Mouse (Mus musculus) forebrain, embryonic 13.5 days (tissue): ENCODE data around the gene Sipa1l1. TPM values are rescaled to one million over a fixed set of nuclear protein-coding genes. Genes with fewer than 3 reads are reported as not detected.

Source experiments
- ATAC-seq: fragments of 200-750 bp; cut with Nextera tagmentation; 2 replicates; pipeline ENCODE4 v1.8.0; 2017
- H3K27ac ChIP-seq: fragments of 300-500 bp; sonication (generic); 2 replicates; pipeline ENCODE4 v1.5.1; 2015; ENCODE audit warnings: inconsistent platforms, mild to moderate bottlenecking, moderate library complexity
- H3K27me3 ChIP-seq: fragments of 300-500 bp; sonication (generic); 2 replicates; pipeline ENCODE4 v1.6.1; 2015; ENCODE audit warnings: mild to moderate bottlenecking, inconsistent platforms
- H3K36me3 ChIP-seq: fragments of 300-500 bp; sonication (generic); 2 replicates; pipeline ENCODE4 v1.6.1; 2015; ENCODE audit warnings: mild to moderate bottlenecking, inconsistent platforms; ENCODE audit not compliant: poor library complexity, severe bottlenecking
- H3K4me1 ChIP-seq: fragments of 300-500 bp; sonication (generic); 2 replicates; pipeline ENCODE4 v1.6.1; 2015; ENCODE audit warnings: inconsistent platforms
- H3K4me2 ChIP-seq: fragments of 300-500 bp; sonication (generic); 2 replicates; pipeline ENCODE4 v1.6.1; 2015; ENCODE audit warnings: inconsistent platforms, mild to moderate bottlenecking, moderate library complexity
- H3K4me3 ChIP-seq: fragments of 300-500 bp; sonication (generic); 2 replicates; pipeline ENCODE4 v1.5.1; 2015; ENCODE audit warnings: mild to moderate bottlenecking, inconsistent platforms
- H3K9ac ChIP-seq: fragments of 300-500 bp; sonication (generic); 2 replicates; pipeline ENCODE4 v1.6.1; 2015; ENCODE audit warnings: mild to moderate bottlenecking, inconsistent platforms
- H3K9me3 ChIP-seq: fragments of 300-500 bp; sonication (generic); replicated peaks from 2 replicates; pipeline ENCODE4 v1.6.1; 2016; ENCODE audit warnings: inconsistent platforms
- WGBS: fragments of 180-500 bp; shearing (Covaris S2); methylation state at CpG from one replicate; pipeline ENCODE4 v1.1.7; 2015; 5-methylcytosine and 5-hydroxymethylcytosine counted together
- polyA plus RNA-seq: library from polyadenylated mRNA; unstranded; fragments of >200 nt; fragmentation: Nextera tagmentation; extraction: Ambion mirVana; gene quantifications from 2 replicates; pipeline ENCODE4 v1.2.1, GENCODE M21; 2015

Sipa1l1 gene
- polyA plus RNA-seq, 1 experiment from 2014 or later: 19.3 TPM

DNA sequence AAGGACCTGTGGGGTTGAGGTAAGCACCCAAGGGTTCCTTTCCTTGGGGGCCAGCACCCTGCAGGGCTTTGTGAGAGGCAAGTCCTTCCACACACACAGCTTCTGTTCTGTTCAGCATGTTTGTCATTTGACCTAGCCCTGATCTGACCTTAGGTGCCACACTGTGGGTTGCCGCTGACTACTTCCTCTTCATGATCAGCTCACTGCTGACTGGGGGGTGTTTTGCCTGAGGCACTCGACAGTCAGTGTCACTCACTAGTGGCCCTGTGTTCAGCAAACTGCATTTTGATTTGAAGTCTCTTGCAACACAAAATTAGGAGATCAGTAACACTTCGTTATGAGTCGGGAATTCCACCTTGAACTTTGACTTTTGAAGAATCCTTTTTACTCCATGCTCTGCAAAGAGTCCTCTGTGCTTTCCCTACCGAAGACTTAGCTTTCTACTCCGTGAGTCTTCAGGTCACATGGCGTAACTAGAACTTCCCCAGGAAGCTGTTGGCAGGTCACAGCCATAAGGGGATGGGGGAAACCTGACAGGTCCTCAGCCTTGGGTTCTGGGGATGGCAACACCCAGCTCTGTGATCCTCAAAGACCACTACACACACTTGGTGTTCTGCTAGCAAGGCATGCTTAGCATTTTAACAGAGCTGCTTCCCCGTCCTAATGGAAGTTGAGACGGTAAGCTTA, 279.2 kb downstream of the Sipa1l1 start:
- no peak for ATAC-seq
- Histone ChIP-seq H3K9me3 (no peaks in the 10 kb centered on the region), H3K36me3 (peaks cover 38% of the 10 kb centered on the region), H3K27me3 (no peaks in the 10 kb centered on the region), H3K4me2 (no peak overlapping the region), H3K27ac (no peak overlapping the region), H3K9ac (no peak overlapping the region), H3K4me1 (no peaks in the 10 kb centered on the region), H3K4me3 (no peak overlapping the region)
- 92% methylated on average over 9 of the region's 9 CpGs for WGBS

- Histone ChIP-seq H3K27ac (no peak overlapping the region), H3K9me3 (no peaks in the 10 kb centered on the region), H3K4me1 (no peaks in the 10 kb centered on the region), H3K9ac (no peak overlapping the region), H3K4me2 (no peak overlapping the region), H3K4me3 (no peak overlapping the region), H3K27me3 (no peaks in the 10 kb centered on the region), H3K36me3 (peaks cover 22% of the 10 kb centered on the region)
- 90% methylated on average over 2 of the region's 2 CpGs for WGBS
- ATAC-seq: no peak
Measured at GRCm38 (mm10) chr12:82452428-82452827, 283.3 kb downstream of the Sipa1l1 start.

GRCm38 (mm10) chr12:82454415-82454814, 285.3 kb downstream of the Sipa1l1 start:
- Histone ChIP-seq H3K4me2 (no peak overlapping the region), H3K27ac (no peak overlapping the region)
- WGBS: 89% methylated on average over 6 of the region's 6 CpGs

DNA sequence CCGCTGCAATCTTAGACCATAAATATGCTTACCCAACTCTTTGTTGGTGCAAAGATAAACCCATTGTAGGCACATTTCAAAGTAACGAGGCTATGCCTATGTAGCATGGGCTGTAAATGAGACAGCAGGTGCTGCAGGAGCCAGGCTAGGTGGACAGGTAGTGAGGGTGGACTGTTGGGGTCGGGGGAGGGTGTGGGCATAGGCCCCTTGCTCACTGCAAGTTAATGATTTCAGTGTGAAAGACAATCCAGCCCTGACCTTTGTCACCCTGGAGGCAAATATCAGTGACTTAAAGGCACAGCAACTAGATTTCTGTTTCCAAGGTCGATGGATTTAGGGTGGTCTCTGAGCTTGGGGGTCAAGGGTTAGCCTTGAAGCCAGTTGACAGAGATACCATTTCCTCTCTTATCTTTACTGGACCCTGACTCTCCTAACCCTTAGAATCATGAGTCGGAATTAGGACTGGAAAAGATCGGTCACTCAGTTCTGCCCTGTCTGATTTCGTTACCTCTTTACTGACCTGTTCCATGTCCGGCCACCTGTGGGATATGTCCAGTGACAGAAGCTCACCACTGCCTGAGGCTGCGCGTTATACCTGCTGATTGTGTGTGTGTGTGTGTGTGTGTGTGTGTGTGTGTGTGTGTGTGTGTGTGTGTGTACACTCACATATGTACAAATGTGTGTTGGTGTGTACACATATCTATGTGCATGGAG, 286.7 kb downstream of the Sipa1l1 start:
- ATAC-seq: no peak
- H3K27ac ChIP-seq: no peak overlapping the region

More at GRCm38 (mm10) chr12:82454415-82454814, 285.3 kb downstream of the Sipa1l1 start:
- Histone ChIP-seq H3K36me3 (peaks cover 4% of the 10 kb centered on the region; the same call in 1 of the 2 replicates), H3K9me3 (no peaks in the 10 kb centered on the region), H3K27me3 (no peaks in the 10 kb centered on the region), H3K4me1 (no peaks in the 10 kb centered on the region), H3K4me3 (no peak overlapping the region), H3K9ac (no peak overlapping the region)
- no peak for ATAC-seq

GRCm38 (mm10) chr12:82456414-82456805, 287.3 kb downstream of the Sipa1l1 start:
- no peak for ATAC-seq
- 50% methylated on average over 1 of the region's 1 CpGs for WGBS

More for the DNA sequence above, 286.7 kb downstream of the Sipa1l1 start:
- no peaks in the 10 kb centered on the region for H3K27me3 ChIP-seq
- H3K4me3 ChIP-seq: no peak overlapping the region
- H3K4me2 ChIP-seq: no peak overlapping the region
- no peaks in the 10 kb centered on the region for H3K4me1 ChIP-seq
- no peaks in the 10 kb centered on the region for H3K9me3 ChIP-seq
- peaks cover 4% of the 10 kb centered on the region; the same call in 1 of the 2 replicates for H3K36me3 ChIP-seq
- WGBS: 86% methylated on average over 10 of the region's 10 CpGs
- H3K9ac ChIP-seq: no peak overlapping the region

GRCm38 (mm10) chr12:82457609-82458008, 288.5 kb downstream of the Sipa1l1 start:
- ATAC-seq: no peak
- Histone ChIP-seq H3K4me2 (no peak overlapping the region), H3K27ac (no peak overlapping the region), H3K36me3 (peaks cover 4% of the 10 kb centered on the region; the same call in 1 of the 2 replicates), H3K27me3 (no peaks in the 10 kb centered on the region), H3K9ac (no peak overlapping the region), H3K4me3 (no peak overlapping the region), H3K4me1 (no peaks in the 10 kb centered on the region), H3K9me3 (no peaks in the 10 kb centered on the region)
- 87% methylated on average over 6 of the region's 6 CpGs for WGBS

More at GRCm38 (mm10) chr12:82456414-82456805, 287.3 kb downstream of the Sipa1l1 start:
- Histone ChIP-seq H3K27ac (no peak overlapping the region), H3K9ac (no peak overlapping the region), H3K4me3 (no peak overlapping the region), H3K9me3 (no peaks in the 10 kb centered on the region), H3K36me3 (peaks cover 4% of the 10 kb centered on the region; the same call in 1 of the 2 replicates), H3K4me2 (no peak overlapping the region), H3K27me3 (no peaks in the 10 kb centered on the region), H3K4me1 (no peaks in the 10 kb centered on the region)

- peak; percentile 38; the same call in 1 of the 2 replicates for ATAC-seq
Measured at GRCm38 (mm10) chr12:82458017-82458416, 288.9 kb downstream of the Sipa1l1 start.

DNA sequence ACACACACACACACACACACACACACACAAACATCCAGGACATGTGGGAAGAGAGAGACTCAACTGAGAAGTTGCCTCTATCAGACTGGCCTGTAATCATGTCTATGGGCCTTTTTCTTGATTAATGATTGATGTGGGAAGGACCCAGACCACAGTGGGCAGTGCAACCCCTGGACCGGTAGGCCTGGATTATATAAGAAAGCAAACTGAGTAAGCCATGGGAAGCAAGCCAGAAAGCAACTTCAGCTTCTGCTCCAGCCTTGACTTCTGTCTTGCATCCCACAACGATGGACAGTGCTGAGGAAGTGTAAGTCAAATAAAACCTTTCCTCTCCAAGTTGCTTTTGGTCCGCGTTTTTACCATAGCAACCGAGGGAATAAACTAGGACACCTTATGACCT, 298.1 kb downstream of the Sipa1l1 start:
- Histone ChIP-seq H3K4me1 (0 out of 2 replicates have a peak, but pooled peaks cover 7% of the 10 kb centered on the region), H3K9me3 (no peaks in the 10 kb centered on the region), H3K36me3 (no peaks in the 10 kb centered on the region), H3K27ac (no peak overlapping the region), H3K9ac (no peak overlapping the region), H3K27me3 (no peaks in the 10 kb centered on the region), H3K4me3 (no peak overlapping the region), H3K4me2 (no peak overlapping the region)
- 88% methylated on average over 5 of the region's 5 CpGs for WGBS
- no peak for ATAC-seq

More at GRCm38 (mm10) chr12:82458017-82458416, 288.9 kb downstream of the Sipa1l1 start:
- Histone ChIP-seq H3K27ac (no peak overlapping the region), H3K36me3 (no peaks in the 10 kb centered on the region), H3K27me3 (no peaks in the 10 kb centered on the region), H3K9ac (no peak overlapping the region), H3K4me3 (no peak overlapping the region), H3K4me2 (no peak overlapping the region), H3K4me1 (no peaks in the 10 kb centered on the region), H3K9me3 (no peaks in the 10 kb centered on the region)
- WGBS: 86% methylated on average over 8 of the region's 8 CpGs

GRCm38 (mm10) chr12:82467641-82468040, 298.5 kb downstream of the Sipa1l1 start:
- no peak overlapping the region for H3K4me2 ChIP-seq
- ATAC-seq: no peak
- no peak overlapping the region for H3K4me3 ChIP-seq

DNA sequence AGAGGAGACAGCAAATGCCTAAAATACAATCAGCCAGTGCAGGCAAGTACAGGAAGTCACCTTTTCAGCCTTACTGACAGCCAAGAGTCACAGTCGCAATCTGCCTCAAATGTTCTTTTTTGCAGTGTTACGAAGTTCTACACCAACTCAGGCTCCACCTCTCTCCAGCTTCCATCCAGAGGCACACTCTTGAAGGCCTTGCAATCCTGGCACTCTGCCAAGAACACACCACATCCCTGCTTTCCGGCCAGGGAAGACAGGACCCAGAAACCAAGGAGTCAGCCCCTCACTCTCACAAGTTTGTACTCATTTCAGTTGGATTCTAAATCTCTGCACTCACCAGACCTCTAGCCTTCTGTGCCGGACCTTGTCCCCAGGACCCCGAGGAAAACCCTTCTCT, 299.3 kb downstream of the Sipa1l1 start:
- H3K9me3 ChIP-seq: no peaks in the 10 kb centered on the region
- ATAC-seq: no peak
- no peak overlapping the region for H3K4me2 ChIP-seq
- no peak overlapping the region; the same call in 1 of the 2 replicates for H3K9ac ChIP-seq
- H3K4me3 ChIP-seq: no peak overlapping the region
- H3K27ac ChIP-seq: no peak overlapping the region
- H3K27me3 ChIP-seq: no peaks in the 10 kb centered on the region
- H3K36me3 ChIP-seq: no peaks in the 10 kb centered on the region
- 0 out of 2 replicates have a peak, but pooled peaks cover 7% of the 10 kb centered on the region for H3K4me1 ChIP-seq
- 69% methylated on average over 5 of the region's 5 CpGs for WGBS

More at GRCm38 (mm10) chr12:82467641-82468040, 298.5 kb downstream of the Sipa1l1 start:
- H3K36me3 ChIP-seq: no peaks in the 10 kb centered on the region
- no peak overlapping the region for H3K27ac ChIP-seq
- 0 out of 2 replicates have a peak, but pooled peaks cover 7% of the 10 kb centered on the region for H3K4me1 ChIP-seq
- 75% methylated on average over 2 of the region's 2 CpGs for WGBS
- H3K27me3 ChIP-seq: no peaks in the 10 kb centered on the region
- no peak overlapping the region for H3K9ac ChIP-seq
- no peaks in the 10 kb centered on the region for H3K9me3 ChIP-seq

GRCm38 (mm10) chr12:82469706-82470361, 300.7 kb downstream of the Sipa1l1 start:
- WGBS: 4% methylated on average over 12 of the region's 12 CpGs
- Histone ChIP-seq H3K4me3 (peak overlapping the region; percentile 49), H3K4me2 (peak overlapping the region; percentile 88), H3K27ac (peak overlapping the region; percentile 69; the same call in 1 of the 2 replicates), H3K9me3 (no peaks in the 10 kb centered on the region), H3K4me1 (0 out of 2 replicates have a peak, but pooled peaks cover 7% of the 10 kb centered on the region), H3K36me3 (no peaks in the 10 kb centered on the region), H3K9ac (peak overlapping the region; percentile 64), H3K27me3 (no peaks in the 10 kb centered on the region)
- ATAC-seq: peak; percentile 86
